Mouse (Mus musculus) heart, embryonic 10.5 days (tissue): Measurements from ENCODE around the gene Anapc4. TPM values are rescaled to one million over a fixed set of nuclear protein-coding genes. Genes with fewer than 3 reads are reported as not detected.

Source experiments
- DNase-seq: peaks from one replicate; pipeline ENCODE4 v3.0.0-alpha.2; 2017; ENCODE audit warnings: low spot score
- H3K27ac ChIP-seq: fragments of 300-500 bp; sonication (generic); 2 replicates; pipeline ENCODE4 v1.5.1; 2016; ENCODE audit warnings: mild to moderate bottlenecking
- H3K27me3 ChIP-seq: fragments of 300-500 bp; sonication (generic); 2 replicates; pipeline ENCODE4 v1.6.1; 2016; ENCODE audit warnings: mild to moderate bottlenecking; ENCODE audit not compliant: poor library complexity, insufficient read depth, severe bottlenecking
- H3K36me3 ChIP-seq: fragments of 300-500 bp; sonication (generic); 2 replicates; pipeline ENCODE4 v1.6.1; 2016; ENCODE audit warnings: mild to moderate bottlenecking, moderate library complexity
- H3K4me1 ChIP-seq: fragments of 300-500 bp; sonication (generic); 2 replicates; pipeline ENCODE4 v1.6.1; 2016; ENCODE audit warnings: mild to moderate bottlenecking
- H3K4me3 ChIP-seq: fragments of 300-500 bp; sonication (generic); 2 replicates; pipeline ENCODE4 v1.5.1; 2016; ENCODE audit warnings: mild to moderate bottlenecking, moderate library complexity
- H3K9me3 ChIP-seq: fragments of 300-500 bp; sonication (generic); 2 replicates; pipeline ENCODE4 v1.6.1; 2016; ENCODE audit warnings: mild to moderate bottlenecking, moderate library complexity
- WGBS: fragments of 180-500 bp; shearing (Covaris S2); methylation state at CpG from one replicate; pipeline ENCODE4 v1.1.7; 2016; 5-methylcytosine and 5-hydroxymethylcytosine counted together
- polyA plus RNA-seq: library from polyadenylated mRNA; unstranded; fragments of >200 nt; fragmentation: Nextera tagmentation; extraction: Ambion mirVana; gene quantifications from 2 replicates; pipeline ENCODE4 v1.2.1, GENCODE M21; 2016

Gene Anapc4
- polyA plus RNA-seq, 1 experiment from 2014 or later, result 97.0 TPM

DNA sequence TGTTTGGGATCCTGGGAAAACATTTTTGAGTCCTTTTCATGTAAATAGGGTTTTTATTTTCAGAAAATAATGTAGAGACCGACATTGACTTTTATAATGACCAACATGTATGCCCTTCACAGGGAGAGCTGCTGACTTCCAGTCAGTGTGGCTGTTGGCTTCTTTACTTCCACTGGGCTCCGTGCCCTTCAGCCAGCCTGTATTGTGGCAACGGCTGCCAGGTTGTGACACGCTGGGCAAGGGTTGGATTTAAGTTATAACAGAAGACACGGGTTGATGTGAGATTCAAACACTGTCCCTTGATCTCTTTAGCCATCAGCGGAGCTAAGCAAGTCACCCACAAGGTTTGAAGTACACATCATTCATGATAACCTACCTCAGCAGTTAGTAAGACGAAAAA lies 15.1 kb upstream of the Anapc4 start:
- Histone ChIP-seq H3K4me1 (no peaks in the 10 kb centered on the region), H3K4me3 (no peak overlapping the region), H3K9me3 (no peaks in the 10 kb centered on the region), H3K36me3 (peaks cover 43% of the 10 kb centered on the region), H3K27ac (no peak overlapping the region), H3K27me3 (no peaks in the 10 kb centered on the region)
- WGBS, result 88% methylated on average over 7 of the region's 7 CpGs
- no peak for DNase-seq

DNA sequence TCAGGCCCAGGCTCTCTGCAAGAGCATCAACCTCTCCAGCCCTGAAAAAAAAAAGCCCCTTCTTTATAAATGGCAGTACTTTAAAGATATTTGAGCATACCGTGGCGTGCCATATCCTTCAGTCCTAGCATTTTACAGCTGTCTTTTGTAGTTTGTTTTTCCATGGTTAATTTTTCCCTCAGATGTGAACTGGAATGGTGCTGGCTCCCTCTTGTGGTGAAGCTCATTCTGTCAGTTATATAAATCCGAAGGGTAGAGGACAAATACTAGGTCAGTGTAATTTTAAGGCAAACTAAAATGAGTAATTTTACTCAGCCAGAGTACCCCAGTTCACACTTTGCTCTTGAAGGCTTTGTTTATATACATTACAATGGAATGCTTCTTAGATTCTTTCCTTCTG lies 12.1 kb upstream of the Anapc4 start:
- no peak overlapping the region for H3K4me3 ChIP-seq
- no peaks in the 10 kb centered on the region for H3K9me3 ChIP-seq
- no peak for DNase-seq
- H3K27ac ChIP-seq, result no peak overlapping the region
- peaks cover 42% of the 10 kb centered on the region for H3K36me3 ChIP-seq
- 62% methylated on average over 3 of the region's 3 CpGs for WGBS
- no peaks in the 10 kb centered on the region for H3K4me1 ChIP-seq
- H3K27me3 ChIP-seq, result no peaks in the 10 kb centered on the region

DNA sequence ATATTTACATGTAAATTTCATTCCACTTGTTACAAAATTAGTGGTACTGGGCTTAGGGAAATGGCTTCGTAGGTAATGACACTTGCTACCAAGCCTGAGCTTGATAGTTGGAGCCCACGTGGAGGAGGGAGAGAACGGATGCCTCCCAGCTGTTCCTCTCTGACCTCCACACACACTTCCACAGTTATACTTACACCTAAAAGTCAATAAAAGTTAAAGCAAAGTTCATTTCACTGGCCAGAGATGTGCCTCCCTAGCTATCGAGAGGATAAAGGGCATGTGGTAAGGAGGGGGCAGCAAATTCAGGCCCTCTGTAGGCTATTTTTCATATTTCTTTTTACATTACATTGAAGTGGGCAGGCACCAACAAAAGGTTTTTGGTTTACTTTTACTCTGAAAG lies 5.9 kb upstream of the Anapc4 start:
- Histone ChIP-seq H3K9me3 (no peaks in the 10 kb centered on the region), H3K4me1 (no peaks in the 10 kb centered on the region), H3K27me3 (no peaks in the 10 kb centered on the region), H3K4me3 (no peak overlapping the region), H3K36me3 (peaks cover 20% of the 10 kb centered on the region), H3K27ac (no peak overlapping the region)
- 91% methylated on average over 4 of the region's 4 CpGs for WGBS
- no peak for DNase-seq

DNA sequence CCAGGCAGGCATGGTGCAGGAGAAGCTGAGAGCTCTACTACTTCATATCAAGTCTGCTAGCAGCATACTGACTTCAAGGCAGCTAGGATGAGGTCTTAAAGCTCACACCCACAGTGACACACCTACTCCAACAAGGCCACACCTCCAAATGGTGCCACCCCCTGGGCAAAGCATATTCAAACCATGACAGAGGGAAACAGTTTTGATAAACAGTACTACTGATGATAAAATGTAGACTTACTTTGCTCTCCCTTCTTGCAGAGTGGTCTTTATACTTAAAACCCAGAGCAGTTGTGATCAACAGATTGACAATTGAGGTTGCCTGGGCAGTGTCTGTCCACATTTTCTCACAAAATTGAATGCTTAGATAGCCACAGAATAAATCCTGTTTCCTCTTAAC lies 807 bp upstream of the Anapc4 start:
- peak; percentile 80 for DNase-seq
- Histone ChIP-seq H3K9me3 (no peaks in the 10 kb centered on the region), H3K27me3 (no peaks in the 10 kb centered on the region), H3K4me1 (peaks cover 10% of the 10 kb centered on the region), H3K36me3 (peaks cover 20% of the 10 kb centered on the region; the same call in 1 of the 2 replicates), H3K4me3 (peak overlapping the region; percentile 85; the same call in 1 of the 2 replicates), H3K27ac (peak overlapping the region; percentile 95)

DNA sequence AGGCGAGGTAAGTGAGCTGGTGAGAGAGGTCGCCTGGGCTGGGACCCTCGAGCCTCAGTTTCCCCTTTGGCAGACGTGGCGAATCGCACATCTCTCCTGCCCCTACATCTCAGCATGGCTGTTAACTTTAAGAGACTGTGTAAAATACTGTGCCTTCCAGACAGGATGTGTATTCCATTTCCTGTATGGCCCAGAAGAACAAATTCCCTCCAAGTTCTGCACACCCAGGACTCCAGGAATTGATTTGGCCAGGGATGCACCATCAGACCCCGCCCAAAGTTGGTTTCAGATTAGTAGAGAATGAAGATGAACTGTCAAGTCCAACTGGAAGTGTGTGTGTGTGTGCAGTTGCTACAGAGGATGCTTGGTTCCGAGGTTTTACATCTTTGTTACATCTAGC lies 574 bp downstream of the Anapc4 start:
- WGBS, result 12% methylated on average over 8 of the region's 8 CpGs
- H3K4me1 ChIP-seq, result peaks cover 10% of the 10 kb centered on the region
- H3K4me3 ChIP-seq, result peak overlapping the region; percentile 85
- H3K27ac ChIP-seq, result peak overlapping the region; percentile 95
- H3K27me3 ChIP-seq, result no peaks in the 10 kb centered on the region
- no peaks in the 10 kb centered on the region for H3K9me3 ChIP-seq
- DNase-seq, result no peak
- H3K36me3 ChIP-seq, result peaks cover 30% of the 10 kb centered on the region; the same call in 1 of the 2 replicates

DNA sequence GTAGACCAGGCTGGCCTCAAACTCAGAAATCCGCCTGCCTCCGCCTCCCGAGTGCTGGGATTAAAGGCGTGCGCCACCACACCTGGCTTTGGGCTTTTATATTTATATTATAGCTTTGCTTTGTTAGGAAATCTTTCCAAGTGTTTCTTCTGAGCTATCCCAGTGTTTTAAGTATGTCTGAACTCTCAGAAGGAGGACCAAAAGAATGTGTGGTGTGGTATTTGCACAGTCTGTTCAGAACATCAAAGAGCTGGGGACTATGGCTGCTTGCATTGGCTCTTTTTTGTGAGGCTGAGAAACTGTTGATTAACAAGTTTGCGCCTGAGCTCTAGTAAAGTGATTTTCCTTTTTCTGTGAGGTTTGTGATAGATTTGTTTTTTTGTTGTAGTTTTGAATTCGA lies 10.5 kb downstream of the Anapc4 start:
- Histone ChIP-seq H3K27me3 (no peaks in the 10 kb centered on the region), H3K4me1 (no peaks in the 10 kb centered on the region), H3K36me3 (peaks cover 89% of the 10 kb centered on the region), H3K9me3 (no peaks in the 10 kb centered on the region), H3K4me3 (no peak overlapping the region), H3K27ac (no peak overlapping the region)
- WGBS, result 91% methylated on average over 7 of the region's 7 CpGs
- no peak for DNase-seq

DNA sequence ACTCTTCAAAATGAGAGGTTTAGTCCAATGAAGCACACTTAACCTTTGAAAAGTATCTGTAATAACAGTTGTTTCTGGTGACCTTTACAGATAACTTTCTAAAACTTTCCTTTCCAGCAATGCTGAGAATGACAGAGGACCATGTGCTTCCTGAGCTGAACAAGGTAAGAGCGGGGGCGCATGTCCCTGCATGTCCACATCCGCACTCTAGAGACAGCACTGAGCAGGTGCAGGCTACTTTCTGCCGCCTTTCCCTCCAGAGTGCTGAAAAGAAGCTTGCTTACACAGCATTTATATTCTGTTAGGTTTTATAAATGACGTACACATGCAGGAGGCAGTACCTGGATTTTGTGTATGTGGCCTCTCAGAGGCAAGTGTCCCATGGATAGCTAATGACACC lies 21.9 kb downstream of the Anapc4 start:
- DNase-seq, result no peak
- peaks cover 78% of the 10 kb centered on the region for H3K36me3 ChIP-seq

DNA sequence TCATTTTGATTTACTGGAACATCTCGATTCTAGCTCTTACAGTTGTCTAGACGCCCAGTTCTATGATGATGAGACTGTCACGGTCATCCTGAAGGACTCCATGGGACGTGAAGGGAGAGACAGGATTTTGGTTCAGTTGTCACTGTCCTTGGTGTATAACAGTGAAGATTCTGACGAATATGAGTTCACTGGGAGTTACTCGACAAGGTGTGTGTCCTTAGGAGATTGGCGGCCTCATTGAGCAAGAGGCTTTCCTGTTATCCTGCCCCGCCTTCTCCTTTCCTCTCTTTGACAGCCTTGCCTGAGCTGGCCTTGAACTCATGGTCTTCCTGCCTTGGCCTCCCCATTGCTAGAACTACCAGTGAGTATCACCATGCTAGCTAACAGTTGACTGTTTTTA lies 30.6 kb downstream of the Anapc4 start:
- H3K36me3 ChIP-seq, result peaks cover 96% of the 10 kb centered on the region
- H3K4me1 ChIP-seq, result no peaks in the 10 kb centered on the region
- DNase-seq, result no peak
- 91% methylated on average over 8 of the region's 8 CpGs for WGBS
- no peak overlapping the region for H3K4me3 ChIP-seq
- no peaks in the 10 kb centered on the region for H3K27me3 ChIP-seq
- no peaks in the 10 kb centered on the region for H3K9me3 ChIP-seq
- no peak overlapping the region for H3K27ac ChIP-seq

More for the DNA sequence above, 21.9 kb downstream of the Anapc4 start:
- no peaks in the 10 kb centered on the region for H3K9me3 ChIP-seq
- no peak overlapping the region for H3K4me3 ChIP-seq
- H3K27me3 ChIP-seq, result no peaks in the 10 kb centered on the region
- WGBS, result 89% methylated on average over 5 of the region's 5 CpGs
- no peak overlapping the region for H3K27ac ChIP-seq
- no peaks in the 10 kb centered on the region for H3K4me1 ChIP-seq

DNA sequence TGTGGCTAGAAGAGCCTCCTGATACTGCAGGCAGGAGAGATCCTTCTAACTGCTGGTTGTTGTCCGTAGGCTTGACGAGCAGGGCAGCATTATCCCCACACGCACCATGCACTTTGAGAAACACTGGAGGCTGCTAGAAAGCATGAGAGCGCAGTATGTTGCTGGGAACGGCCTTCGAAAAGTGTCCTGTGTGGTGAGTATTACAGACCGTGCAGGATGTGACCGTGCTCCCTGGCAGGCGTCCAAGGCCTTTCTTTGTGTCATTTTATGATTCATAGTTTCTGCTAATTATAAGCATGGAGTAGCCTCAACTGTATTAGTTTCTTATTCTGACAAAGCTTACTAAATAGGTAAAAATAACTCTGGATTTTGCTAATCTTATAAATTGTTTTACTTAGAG lies 32.0 kb downstream of the Anapc4 start:
- 91% methylated on average over 9 of the region's 9 CpGs for WGBS
- Histone ChIP-seq H3K4me1 (no peaks in the 10 kb centered on the region), H3K36me3 (peaks cover 85% of the 10 kb centered on the region), H3K9me3 (no peaks in the 10 kb centered on the region), H3K27me3 (no peaks in the 10 kb centered on the region), H3K4me3 (no peak overlapping the region), H3K27ac (no peak overlapping the region)
- no peak for DNase-seq

DNA sequence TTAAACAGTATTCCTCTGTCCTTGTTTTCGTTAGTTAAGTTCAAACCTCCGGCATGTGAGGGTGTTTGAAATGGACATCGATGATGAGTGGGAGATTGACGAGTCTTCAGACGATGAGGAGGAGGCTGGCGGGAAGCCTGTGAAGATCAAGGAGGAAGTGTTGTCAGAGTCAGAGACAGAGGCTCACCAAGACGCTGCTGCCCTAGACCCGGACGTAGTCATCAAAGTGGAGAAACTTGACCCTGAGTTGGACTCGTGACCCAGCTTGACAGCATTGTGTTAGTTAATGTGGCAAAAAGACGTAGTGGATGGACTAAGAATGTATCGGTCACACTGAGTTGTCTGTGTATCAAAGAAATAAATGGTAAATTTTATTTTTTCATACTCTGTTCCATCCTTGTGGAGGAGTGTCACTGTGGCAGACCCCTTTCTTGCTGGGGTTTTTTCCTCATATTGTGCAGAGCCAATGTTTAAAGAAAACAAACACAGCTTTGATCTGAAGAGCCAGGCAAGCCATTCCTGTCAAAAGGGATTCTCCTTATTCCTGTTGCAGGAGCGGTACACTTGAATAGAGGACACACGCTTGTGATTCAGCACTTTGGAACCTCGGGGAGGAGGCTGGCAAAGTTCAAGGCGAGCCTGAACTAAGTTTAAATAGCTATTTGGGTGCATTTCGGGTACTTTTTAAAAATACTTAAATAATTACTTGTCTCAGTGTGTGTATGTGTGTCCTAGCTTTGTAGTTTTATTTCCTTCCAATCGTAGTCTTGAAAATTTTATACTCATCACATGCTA lies 32.7 kb downstream of the Anapc4 start:
- Histone ChIP-seq H3K27me3 (no peaks in the 10 kb centered on the region), H3K4me3 (no peak overlapping the region), H3K4me1 (no peaks in the 10 kb centered on the region; the same call in 1 of the 2 replicates), H3K27ac (no peak overlapping the region), H3K36me3 (peaks cover 78% of the 10 kb centered on the region), H3K9me3 (no peaks in the 10 kb centered on the region)
- DNase-seq, result no peak
- WGBS, result 88% methylated on average over 18 of the region's 18 CpGs

DNA sequence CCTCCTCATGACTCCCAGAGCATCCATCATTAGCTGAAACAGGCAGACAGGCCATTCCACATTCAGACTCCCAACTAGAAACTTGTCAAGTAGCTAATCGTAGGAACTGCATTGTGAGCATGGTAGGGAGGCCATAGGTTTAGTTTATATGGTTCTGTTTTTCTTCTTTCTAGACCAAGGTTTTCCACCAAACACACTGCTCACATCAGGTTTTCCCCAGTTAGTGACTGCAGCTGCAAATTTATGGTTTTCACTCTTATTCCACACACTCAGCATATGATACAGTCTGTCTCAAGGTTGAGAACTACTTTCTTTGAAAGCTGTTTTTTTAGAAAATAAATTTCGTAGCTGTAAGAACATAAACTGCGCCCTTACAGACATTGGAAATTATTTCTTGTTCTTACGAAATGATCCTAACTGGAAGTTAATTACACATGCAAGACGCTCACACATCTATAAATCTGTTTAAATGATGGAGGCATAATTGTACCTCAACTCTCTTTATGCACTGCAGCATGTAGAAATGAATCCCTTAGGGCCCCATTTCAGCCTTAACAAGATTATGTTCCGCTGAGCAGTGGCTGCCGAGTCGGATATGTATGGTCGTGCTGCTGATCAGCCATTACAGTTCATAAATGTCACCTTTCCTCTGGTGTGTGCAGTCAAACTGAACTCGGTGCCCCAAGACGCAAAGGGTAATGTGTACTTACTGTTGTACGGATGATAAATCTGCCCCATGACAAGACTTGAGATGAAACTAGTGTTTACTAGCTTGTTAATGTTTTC lies 35.3 kb downstream of the Anapc4 start:
- no peaks in the 10 kb centered on the region for H3K27me3 ChIP-seq
- H3K4me3 ChIP-seq, result no peak overlapping the region
- DNase-seq, result no peak
- WGBS, result 92% methylated on average over 12 of the region's 12 CpGs
- peaks cover 54% of the 10 kb centered on the region for H3K36me3 ChIP-seq
- no peaks in the 10 kb centered on the region; the same call in 1 of the 2 replicates for H3K4me1 ChIP-seq
- no peaks in the 10 kb centered on the region for H3K9me3 ChIP-seq
- H3K27ac ChIP-seq, result no peak overlapping the region

DNA sequence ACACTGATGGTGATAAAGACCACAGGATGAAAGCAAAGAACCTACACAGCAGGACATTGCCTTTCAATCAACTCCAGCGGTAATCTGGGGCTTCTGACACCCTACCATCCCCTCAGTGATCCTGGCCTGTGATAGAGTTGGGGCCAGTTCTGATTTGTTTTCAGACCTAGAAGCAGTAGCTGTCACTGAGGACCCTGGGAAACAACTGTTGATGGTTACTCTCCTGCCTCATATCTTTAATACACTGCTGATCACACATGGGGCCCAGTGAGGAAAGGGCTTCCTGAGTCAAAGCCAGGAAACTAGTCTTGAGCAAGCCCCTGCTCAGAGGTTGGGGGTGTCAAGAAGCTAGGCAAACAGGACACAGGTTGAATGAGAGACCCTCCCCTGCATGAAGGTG lies 37.6 kb downstream of the Anapc4 start:
- no peaks in the 10 kb centered on the region for H3K9me3 ChIP-seq
- H3K27ac ChIP-seq, result no peak overlapping the region
- H3K36me3 ChIP-seq, result peaks cover 32% of the 10 kb centered on the region
- H3K4me1 ChIP-seq, result no peaks in the 10 kb centered on the region; the same call in 1 of the 2 replicates
- 3% methylated on average over 1 of the region's 1 CpGs for WGBS
- no peak overlapping the region for H3K4me3 ChIP-seq
- H3K27me3 ChIP-seq, result no peaks in the 10 kb centered on the region
- no peak for DNase-seq

DNA sequence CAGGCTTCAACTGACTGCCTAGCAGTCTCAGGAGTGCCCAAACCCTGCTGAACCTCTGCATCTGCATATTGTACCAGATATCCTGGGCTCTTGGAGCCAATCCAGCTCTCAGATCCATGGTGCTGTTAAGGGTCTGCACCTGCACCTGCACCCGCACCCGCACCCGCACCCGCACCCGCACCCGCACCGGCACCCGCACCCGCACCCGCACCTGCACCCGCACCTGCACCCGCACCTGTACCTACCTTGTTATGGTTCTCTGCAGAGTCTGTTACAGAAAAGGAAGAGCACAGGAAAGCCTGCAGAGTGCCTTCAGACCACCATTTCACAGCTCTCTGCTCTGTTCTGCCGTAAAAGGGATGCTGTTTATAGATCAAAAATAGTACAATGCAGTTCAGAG lies 38.2 kb downstream of the Anapc4 start:
- DNase-seq, result no peak
- Histone ChIP-seq H3K27ac (no peak overlapping the region), H3K4me3 (no peak overlapping the region), H3K4me1 (no peaks in the 10 kb centered on the region; the same call in 1 of the 2 replicates), H3K27me3 (no peaks in the 10 kb centered on the region), H3K9me3 (no peaks in the 10 kb centered on the region), H3K36me3 (peaks cover 27% of the 10 kb centered on the region)
- 91% methylated on average over 13 of the region's 13 CpGs for WGBS
